Mouse (Mus musculus) myocyte (in vitro differentiated cells): ENCODE measurements around the gene Ssbp3.

Experiments
- CEBPB ChIP-seq: IDR thresholded peaks from 2 replicates; pipeline ENCODE4 v1.6.1; 2011; ENCODE audit warnings: mild to moderate bottlenecking, moderate library complexity; ENCODE audit not compliant: poor library complexity, insufficient read depth, severe bottlenecking
- POLR2A ChIP-seq: IDR thresholded peaks from one replicate; pipeline ENCODE4 v1.6.1; 2011; ENCODE audit warnings: low read depth, mild to moderate bottlenecking, control low read depth, moderate library complexity; ENCODE audit not compliant: insufficient read length
- POLR2AphosphoS2 ChIP-seq: IDR thresholded peaks from one replicate; pipeline ENCODE4 v1.6.1; 2011; ENCODE audit warnings: low read depth, control low read depth; ENCODE audit not compliant: insufficient read length
- SRF ChIP-seq: IDR thresholded peaks from one replicate; pipeline ENCODE4 v1.6.1; 2011; ENCODE audit warnings: low read depth; ENCODE audit not compliant: control insufficient read depth, insufficient read length

DNA sequence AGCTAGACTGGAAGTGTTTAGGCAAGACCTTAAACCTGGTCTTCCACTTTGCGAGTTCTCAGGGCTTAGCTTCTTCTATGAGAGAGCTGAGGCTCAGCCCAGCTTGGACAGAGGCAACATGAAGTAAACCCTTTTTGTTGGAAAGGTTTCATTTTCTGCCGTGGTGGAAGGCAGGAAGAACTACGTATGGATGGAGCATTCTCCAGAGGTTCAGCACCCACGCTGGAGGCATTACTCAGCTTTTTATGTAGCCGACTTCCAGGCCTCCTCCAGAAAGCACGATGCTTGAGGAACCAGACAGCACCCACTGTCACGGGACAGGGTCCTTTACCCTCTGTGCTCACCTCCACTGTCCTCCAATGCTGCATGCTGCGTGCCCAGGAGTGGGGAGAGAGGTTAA, 48.6 kb upstream of the Ssbp3 start:
- TF ChIP-seq POLR2AphosphoS2 (no peak), POLR2A (no peak), CEBPB (no peak), SRF (no peak)
